Mouse (Mus musculus) lung, postnatal 0 days (tissue): Measurements from ENCODE around the gene Smg9.

Experiments used
- CTCF ChIP-seq: IDR thresholded peaks from 2 replicates; pipeline ENCODE4 v1.5.1; 2016; ENCODE audit warnings: antibody characterized with exemption, mild to moderate bottlenecking
- EP300 ChIP-seq: IDR thresholded peaks from 2 replicates; pipeline ENCODE4 v1.6.1; 2016; ENCODE audit warnings: antibody characterized with exemption, mild to moderate bottlenecking, control low read depth

GRCm38 (mm10) chr7:24380370-24380769 lies 19.0 kb upstream of the Smg9 start:
- TF ChIP-seq CTCF (no peak), EP300 (no peak)
